Mouse (Mus musculus): ENCODE data around the gene Spag7. TPM values are rescaled to one million over a fixed set of nuclear protein-coding genes. Genes with fewer than 3 reads are reported as not detected.
A peak's percentile ranks its signal among the peaks of the same experiment; 100 is the strongest.

Gene Spag7
- polyA plus RNA-seq, 1 experiment from 2014 or later = 181 TPM

- no peaks in the 10 kb centered on the region for H3K9me3 ChIP-seq
- no peaks in the 10 kb centered on the region for H3K36me3 ChIP-seq (replicated peaks)
- no peak for DNase-seq (ENCODE audit: extremely low spot score, low spot score)
- WGBS = 86% methylated on average over 10 of the region's 10 CpGs
- H3K27ac ChIP-seq = no peak overlapping the region
- H3K4me3 ChIP-seq = no peak overlapping the region
- H3K4me1 ChIP-seq = no peaks in the 10 kb centered on the region; the same call in 1 of the 2 replicates
- no peaks in the 10 kb centered on the region for H3K27me3 ChIP-seq (ENCODE audit: poor library complexity, severe bottlenecking)
Measured at GRCm38 (mm10) chr11:70623053-70623742, 46.0 kb downstream of the Spag7 start.

- 48% methylated on average over 7 of the region's 7 CpGs for whole genome bisulfite sequencing
- H3K27ac ChIP-seq = no peak overlapping the region
- H3K4me1 ChIP-seq = no peaks in the 10 kb centered on the region; the same call in 1 of the 2 replicates
- no peaks in the 10 kb centered on the region for H3K9me3 ChIP-seq
- H3K27me3 ChIP-seq (ENCODE audit: poor library complexity, severe bottlenecking) = peaks cover 1% of the 10 kb centered on the region; the same call in 1 of the 2 replicates
- H3K36me3 ChIP-seq (replicated peaks) = no peaks in the 10 kb centered on the region
- no peak overlapping the region for H3K4me3 ChIP-seq
- DNase-seq (ENCODE audit: extremely low spot score, low spot score) = no peak
Measured at GRCm38 (mm10) chr11:70621972-70622814, 47.0 kb downstream of the Spag7 start.

DNA sequence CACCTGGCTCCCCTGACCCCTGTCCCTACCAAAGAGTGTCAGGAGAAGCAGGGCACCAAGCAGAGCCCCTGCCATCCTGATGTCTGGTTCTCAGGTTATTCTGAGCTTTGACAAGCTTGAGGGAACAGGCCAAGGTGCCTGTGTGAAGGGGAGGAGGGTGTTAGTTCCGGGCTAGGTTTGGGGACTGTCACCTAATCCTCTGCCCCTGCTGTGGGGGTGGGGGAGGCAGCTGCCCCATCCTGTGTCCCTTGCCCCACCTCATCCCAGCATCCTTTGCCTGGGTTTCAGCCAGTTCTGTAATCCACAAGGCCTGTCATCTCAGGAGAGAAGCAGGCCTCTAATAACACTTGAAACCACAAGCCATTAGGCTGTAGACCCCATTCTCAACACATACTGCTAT lies 50.1 kb downstream of the Spag7 start, which contains the start of gene Chrne:
Gene Chrne (minus strand): TSS at position 116 of the 400 bp plus-strand sequence.
- Histone ChIP-seq H3K27ac (no peak within 1 kb of the TSS), H3K9me3 (no peaks in the 10 kb centered on the region), H3K27me3 (ENCODE audit: poor library complexity, severe bottlenecking) (peaks cover 21% of the 10 kb centered on the region), H3K4me3 (no peak within 1 kb of the TSS), H3K36me3 (replicated peaks) (no peaks in the 10 kb centered on the region), H3K4me1 (peaks cover 19% of the 10 kb centered on the region)
- WGBS = 68% methylated on average over 1 of the region's 1 CpGs
- no peak for DNase-seq (ENCODE audit: extremely low spot score, low spot score)

GRCm38 (mm10) chr11:70615516-70616093 lies 53.6 kb downstream of the Spag7 start, which contains the start of gene 4930544D05Rik:
Gene 4930544D05Rik (plus strand): TSS chr11:70615848.
- H3K36me3 ChIP-seq (replicated peaks) = peaks cover 34% of the 10 kb centered on the region
- no peak for DNase-seq (ENCODE audit: extremely low spot score, low spot score)
- peak within 1 kb of the TSS; percentile 51 for H3K4me3 ChIP-seq
- peaks cover 19% of the 10 kb centered on the region for H3K4me1 ChIP-seq
- no peaks in the 10 kb centered on the region for H3K9me3 ChIP-seq
- H3K27ac ChIP-seq = peak within 1 kb of the TSS; percentile 76
- H3K27me3 ChIP-seq (ENCODE audit: poor library complexity, severe bottlenecking) = peaks cover 21% of the 10 kb centered on the region
- WGBS = 11% methylated on average over 21 of the region's 21 CpGs

GRCm38 (mm10) chr11:70615074-70615473 lies 54.1 kb downstream of the Spag7 start:
- H3K9me3 ChIP-seq = no peaks in the 10 kb centered on the region
- peaks cover 21% of the 10 kb centered on the region for H3K27me3 ChIP-seq (ENCODE audit: poor library complexity, severe bottlenecking)
- 2% methylated on average over 17 of the region's 17 CpGs for WGBS
- peak; percentile 32 for DNase-seq (ENCODE audit: extremely low spot score, low spot score)
- H3K4me1 ChIP-seq = peaks cover 19% of the 10 kb centered on the region
- peak overlapping the region; percentile 51 for H3K4me3 ChIP-seq
- H3K27ac ChIP-seq = peak overlapping the region; percentile 76
- H3K36me3 ChIP-seq (replicated peaks) = peaks cover 40% of the 10 kb centered on the region

Small RNAs within 50 kb of the gene (microRNA-seq; reads per million reads assigned to microRNA genes)
- not detected for gene Mir6925

Other genes starting within 250 kb of the Spag7 start
- gene Arrb2, start 236.8 kb downstream of the Spag7 start, polyA plus RNA-seq (2016; fragmentation: Nextera tagmentation; extraction: Ambion mirVana) = 31.4 and 32.9 TPM in 2 replicates
- gene Med11, start 217.5 kb downstream of the Spag7 start, polyA plus RNA-seq (2016; fragmentation: Nextera tagmentation; extraction: Ambion mirVana) = 43.5 and 44.5 TPM in 2 replicates
- gene Zmynd15, start 210.0 kb downstream of the Spag7 start, polyA plus RNA-seq (2016; fragmentation: Nextera tagmentation; extraction: Ambion mirVana) = 0.14 and 0.38 TPM in 2 replicates
- gene Cxcl16, start 209.4 kb downstream of the Spag7 start, polyA plus RNA-seq (2016; fragmentation: Nextera tagmentation; extraction: Ambion mirVana) = 0.40 and 0.47 TPM in 2 replicates
- 0.52 and 0.82 TPM in 2 replicates for gene Tm4sf5, start 164.2 kb downstream of the Spag7 start, polyA plus RNA-seq (2016; fragmentation: Nextera tagmentation; extraction: Ambion mirVana)
- 0.22 TPM in 1 of 2 replicates, not detected in the other for gene Vmo1, start 154.8 kb downstream of the Spag7 start, polyA plus RNA-seq (2016; fragmentation: Nextera tagmentation; extraction: Ambion mirVana)
- 0.15 and 0.54 TPM in 2 replicates for gene Gltpd2, start 150.2 kb downstream of the Spag7 start, polyA plus RNA-seq (2016; fragmentation: Nextera tagmentation; extraction: Ambion mirVana)
- gene Psmb6, start 144.0 kb downstream of the Spag7 start, polyA plus RNA-seq (2016; fragmentation: Nextera tagmentation; extraction: Ambion mirVana) = 1,074 and 1,112 TPM in 2 replicates
- not detected in 2 replicates for gene Gm40193, start 136.5 kb downstream of the Spag7 start, polyA plus RNA-seq (2016; fragmentation: Nextera tagmentation; extraction: Ambion mirVana)
- gene Pld2, start 129.4 kb downstream of the Spag7 start, polyA plus RNA-seq (2016; fragmentation: Nextera tagmentation; extraction: Ambion mirVana) = 2.7 and 3.1 TPM in 2 replicates
- gene Mink1, start 106.5 kb downstream of the Spag7 start, polyA plus RNA-seq (2016; fragmentation: Nextera tagmentation; extraction: Ambion mirVana) = 12.5 and 12.7 TPM in 2 replicates
- not detected in 2 replicates for gene 4930544D05Rik, start 53.6 kb downstream of the Spag7 start, polyA plus RNA-seq (2016; fragmentation: Nextera tagmentation; extraction: Ambion mirVana)
- gene Chrne, start 50.2 kb downstream of the Spag7 start, polyA plus RNA-seq (2016; fragmentation: Nextera tagmentation; extraction: Ambion mirVana) = not detected in 2 replicates
- gene Gp1ba, start 30.3 kb downstream of the Spag7 start, polyA plus RNA-seq (2016; fragmentation: Nextera tagmentation; extraction: Ambion mirVana) = 0.56 and 1.00 TPM in 2 replicates
- gene Rnf167, start 22.2 kb downstream of the Spag7 start, polyA plus RNA-seq (2016; fragmentation: Nextera tagmentation; extraction: Ambion mirVana) = 71.3 and 79.9 TPM in 2 replicates
- gene Slc25a11, start 21.9 kb downstream of the Spag7 start, polyA plus RNA-seq (2016; fragmentation: Nextera tagmentation; extraction: Ambion mirVana) = 138 TPM in 2 replicates
- 1,843 and 1,871 TPM in 2 replicates for gene Pfn1, start 14.8 kb downstream of the Spag7 start, polyA plus RNA-seq (2016; fragmentation: Nextera tagmentation; extraction: Ambion mirVana)
- gene Eno3, start 12.2 kb downstream of the Spag7 start, polyA plus RNA-seq (2016; fragmentation: Nextera tagmentation; extraction: Ambion mirVana) = 33.4 and 44.7 TPM in 2 replicates
- 7.4 and 9.1 TPM in 2 replicates for gene Camta2, start 18.7 kb upstream of the Spag7 start, polyA plus RNA-seq (2016; fragmentation: Nextera tagmentation; extraction: Ambion mirVana)
- gene Inca1, start 30.7 kb upstream of the Spag7 start, polyA plus RNA-seq (2016; fragmentation: Nextera tagmentation; extraction: Ambion mirVana) = 0.63 and 1.1 TPM in 2 replicates
- gene Kif1c, start 31.1 kb upstream of the Spag7 start, polyA plus RNA-seq (2016; fragmentation: Nextera tagmentation; extraction: Ambion mirVana) = 1.5 and 1.8 TPM in 2 replicates
- 7.4 and 7.5 TPM in 2 replicates for gene Zfp3, start 94.8 kb upstream of the Spag7 start, polyA plus RNA-seq (2016; fragmentation: Nextera tagmentation; extraction: Ambion mirVana)
- not detected in 2 replicates for gene Scimp, start 143.2 kb upstream of the Spag7 start, polyA plus RNA-seq (2016; fragmentation: Nextera tagmentation; extraction: Ambion mirVana)
- gene Rabep1, start 175.4 kb upstream of the Spag7 start, polyA plus RNA-seq (2016; fragmentation: Nextera tagmentation; extraction: Ambion mirVana) = 33.2 and 37.9 TPM in 2 replicates

Data from forebrain, embryonic 10.5 days (tissue).